Mouse (Mus musculus): ENCODE data around the gene Mast3.
A peak's percentile ranks its signal among the peaks of the same experiment; 100 is the strongest.

DNA sequence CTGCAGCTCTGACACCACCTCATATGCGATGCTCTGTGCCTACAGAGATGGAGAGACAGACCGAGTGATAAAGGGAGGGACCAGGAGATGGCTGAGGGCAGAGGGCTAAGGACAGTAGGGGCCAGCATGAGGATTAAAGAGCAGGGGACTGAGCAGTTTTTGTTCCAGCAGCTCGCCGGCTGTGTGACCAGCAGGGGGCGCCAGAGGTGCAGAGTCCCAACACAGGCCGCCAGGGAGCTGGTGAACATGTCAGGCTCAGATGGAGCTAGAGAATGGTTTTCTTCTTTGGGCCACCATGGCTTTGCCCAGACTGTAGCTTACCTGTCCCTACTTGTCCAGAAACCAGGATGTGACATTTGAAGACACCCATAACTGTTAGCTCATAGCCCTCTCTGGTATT is 39.7 kb upstream of the Mast3 start:
- TF ChIP-seq POLR2A (IDR thresholded peaks at IDR 0.05; ENCODE audit: low read depth, low read length) (no peak), CTCF (IDR thresholded peaks at IDR 0.05; ENCODE audit: extremely low read depth, insufficient read depth, insufficient read length, insufficient replicate concordance) (peak; percentile 99)

Data from spleen, adult 2 months (tissue).